Mouse (Mus musculus) embryonic facial prominence, embryonic 14.5 days (tissue): ENCODE data around the gene Trim14. TPM values are rescaled to one million over a fixed set of nuclear protein-coding genes. Genes with fewer than 3 reads are reported as not detected.

Source experiments
- ATAC-seq: fragments of 200-750 bp; cut with Nextera tagmentation; 2 replicates; pipeline ENCODE4 v1.8.0; 2017; ENCODE audit warnings: low read depth, moderate number of reproducible peaks, moderate TSS enrichment
- DNase-seq: peaks from one replicate; pipeline ENCODE4 v3.0.0-alpha.2; 2015; ENCODE audit warnings: low spot score
- H3K27ac ChIP-seq: fragments of 300-500 bp; sonication (generic); replicated peaks from 2 replicates; pipeline ENCODE4 v1.5.1; 2014; ENCODE audit warnings: low read depth, mild to moderate bottlenecking, low read length, moderate library complexity
- H3K27me3 ChIP-seq: fragments of 300-500 bp; sonication (generic); replicated peaks from 2 replicates; pipeline ENCODE4 v1.6.1; 2014; ENCODE audit warnings: low read length; ENCODE audit not compliant: control insufficient read depth, insufficient read depth
- H3K36me3 ChIP-seq: fragments of 300-500 bp; sonication (generic); 2 replicates; pipeline ENCODE4 v1.6.1; 2014; ENCODE audit warnings: low read length, mixed read lengths; ENCODE audit not compliant: control insufficient read depth, insufficient read depth
- H3K4me1 ChIP-seq: fragments of 300-500 bp; sonication (generic); 2 replicates; pipeline ENCODE4 v1.6.1; 2014; ENCODE audit warnings: antibody characterized with exemption, low read length; ENCODE audit not compliant: control insufficient read depth, insufficient read depth
- H3K4me2 ChIP-seq: fragments of 300-500 bp; sonication (generic); 2 replicates; pipeline ENCODE4 v1.6.1; 2014; ENCODE audit warnings: low read depth, mild to moderate bottlenecking, low read length, moderate library complexity, mixed read lengths
- H3K4me3 ChIP-seq: fragments of 300-500 bp; sonication (generic); 2 replicates; pipeline ENCODE4 v1.5.1; 2014; ENCODE audit warnings: low read depth, mild to moderate bottlenecking, low read length
- H3K9ac ChIP-seq: fragments of 300-500 bp; sonication (generic); 2 replicates; pipeline ENCODE4 v1.6.1; 2014; ENCODE audit warnings: low read depth, mild to moderate bottlenecking, low read length, moderate library complexity, mixed read lengths
- H3K9me3 ChIP-seq: fragments of 300-500 bp; sonication (generic); 2 replicates; pipeline ENCODE4 v1.6.1; 2016; ENCODE audit warnings: low read length; ENCODE audit not compliant: control insufficient read depth
- WGBS: fragments of 180-500 bp; shearing (Covaris S2); extraction: QIAGEN DNeasy Blood & Tissue Kit; methylation state at CpG from one replicate; pipeline ENCODE4 v1.1.7; 2014; 5-methylcytosine and 5-hydroxymethylcytosine counted together
- polyA plus RNA-seq: library from polyadenylated mRNA; unstranded; fragments of >200 nt; fragmentation: Nextera tagmentation; extraction: Ambion mirVana; gene quantifications from 2 replicates; pipeline ENCODE4 v1.2.1, GENCODE M21; 2014

Trim14 gene
- polyA plus RNA-seq, 1 experiment from 2014 or later = 2.9 TPM

- peak overlapping the region; percentile 61 for H3K4me2 ChIP-seq
- 7% methylated on average over 4 of the region's 7 CpGs for WGBS
Observed at GRCm38 (mm10) chr4:46527558-46527926, 8.4 kb downstream of the Trim14 start.

GRCm38 (mm10) chr4:46526798-46527557, 9.0 kb downstream of the Trim14 start:
- Histone ChIP-seq H3K9ac (peak overlapping the region; percentile 37; the same call in 1 of the 2 replicates), H3K4me1 (no peaks in the 10 kb centered on the region), H3K36me3 (no peaks in the 10 kb centered on the region), H3K4me3 (peak overlapping the region; percentile 25), H3K27ac (no peak overlapping the region), H3K4me2 (peak overlapping the region; percentile 61), H3K27me3 (no peaks in the 10 kb centered on the region), H3K9me3 (no peaks in the 10 kb centered on the region)
- DNase-seq (no peak), ATAC-seq (no peak)
- WGBS = 35% methylated on average over 17 of the region's 17 CpGs

More at GRCm38 (mm10) chr4:46527558-46527926, 8.4 kb downstream of the Trim14 start:
- ATAC-seq (0 out of 2 replicates have a peak, but pooled peaks have one; percentile 64), DNase-seq (no peak)
- Histone ChIP-seq H3K4me1 (no peaks in the 10 kb centered on the region), H3K36me3 (no peaks in the 10 kb centered on the region), H3K27ac (no peak overlapping the region), H3K9me3 (no peaks in the 10 kb centered on the region), H3K4me3 (peak overlapping the region; percentile 25), H3K27me3 (no peaks in the 10 kb centered on the region), H3K9ac (peak overlapping the region; percentile 37; the same call in 1 of the 2 replicates)

- Histone ChIP-seq H3K9me3 (no peaks in the 10 kb centered on the region), H3K9ac (no peak overlapping the region)
Observed at GRCm38 (mm10) chr4:46526226-46526625, 9.7 kb downstream of the Trim14 start.

GRCm38 (mm10) chr4:46523324-46523723, 12.6 kb downstream of the Trim14 start:
- WGBS = 82% methylated on average over 4 of the region's 4 CpGs

More at GRCm38 (mm10) chr4:46526226-46526625, 9.7 kb downstream of the Trim14 start:
- H3K27me3 ChIP-seq = no peaks in the 10 kb centered on the region
- no peak overlapping the region for H3K27ac ChIP-seq
- H3K4me1 ChIP-seq = no peaks in the 10 kb centered on the region
- ATAC-seq (no peak), DNase-seq (no peak)
- H3K4me3 ChIP-seq = no peak overlapping the region
- no peak overlapping the region for H3K4me2 ChIP-seq
- no peaks in the 10 kb centered on the region for H3K36me3 ChIP-seq
- 95% methylated on average over 3 of the region's 3 CpGs for WGBS

GRCm38 (mm10) chr4:46521457-46521856, 14.5 kb downstream of the Trim14 start:
- Histone ChIP-seq H3K27ac (no peak overlapping the region), H3K9me3 (no peaks in the 10 kb centered on the region), H3K27me3 (no peaks in the 10 kb centered on the region), H3K4me3 (no peak overlapping the region), H3K9ac (no peak overlapping the region), H3K36me3 (no peaks in the 10 kb centered on the region), H3K4me2 (no peak overlapping the region), H3K4me1 (no peaks in the 10 kb centered on the region)
- ATAC-seq = no peak
- DNase-seq = no peak
- 74% methylated on average over 10 of the region's 10 CpGs for WGBS

More at GRCm38 (mm10) chr4:46523324-46523723, 12.6 kb downstream of the Trim14 start:
- Histone ChIP-seq H3K36me3 (no peaks in the 10 kb centered on the region), H3K9ac (no peak overlapping the region), H3K27me3 (no peaks in the 10 kb centered on the region), H3K4me2 (no peak overlapping the region), H3K9me3 (no peaks in the 10 kb centered on the region), H3K4me1 (no peaks in the 10 kb centered on the region), H3K27ac (no peak overlapping the region), H3K4me3 (no peak overlapping the region)
- DNase-seq = peak; percentile 44
- peak; percentile 49 for ATAC-seq

GRCm38 (mm10) chr4:46520491-46520890, 15.4 kb downstream of the Trim14 start:
- no peaks in the 10 kb centered on the region for H3K4me1 ChIP-seq
- no peak overlapping the region for H3K4me2 ChIP-seq
- no peak for DNase-seq
- H3K9ac ChIP-seq = no peak overlapping the region
- ATAC-seq = no peak
- 70% methylated on average over 2 of the region's 2 CpGs for WGBS
- no peak overlapping the region for H3K27ac ChIP-seq
- no peaks in the 10 kb centered on the region for H3K9me3 ChIP-seq
- no peaks in the 10 kb centered on the region for H3K27me3 ChIP-seq
- no peaks in the 10 kb centered on the region for H3K36me3 ChIP-seq
- no peak overlapping the region for H3K4me3 ChIP-seq

GRCm38 (mm10) chr4:46507736-46508460, 28.0 kb downstream of the Trim14 start:
- H3K27ac ChIP-seq = no peak overlapping the region
- peak; percentile 83 for DNase-seq
- peaks cover 11% of the 10 kb centered on the region; the same call in 1 of the 2 replicates for H3K27me3 ChIP-seq
- peaks cover 18% of the 10 kb centered on the region for H3K36me3 ChIP-seq
- no peaks in the 10 kb centered on the region for H3K9me3 ChIP-seq
- H3K4me2 ChIP-seq = peak overlapping the region; percentile 94
- no peak overlapping the region for H3K9ac ChIP-seq
- ATAC-seq = peak; percentile 62
- peaks cover 3% of the 10 kb centered on the region; the same call in 1 of the 2 replicates for H3K4me1 ChIP-seq
- 10% methylated on average over 16 of the region's 16 CpGs for WGBS
- peak overlapping the region; percentile 68 for H3K4me3 ChIP-seq

GRCm38 (mm10) chr4:46506801-46507610, 28.9 kb downstream of the Trim14 start:
- WGBS = under 1% methylated on average over 52 of the region's 94 CpGs
- H3K4me1 ChIP-seq = peaks cover 3% of the 10 kb centered on the region; the same call in 1 of the 2 replicates
- H3K27me3 ChIP-seq = peaks cover 11% of the 10 kb centered on the region; the same call in 1 of the 2 replicates
- no peak overlapping the region; the same call in 1 of the 2 replicates for H3K27ac ChIP-seq
- peaks cover 27% of the 10 kb centered on the region for H3K36me3 ChIP-seq
- H3K4me2 ChIP-seq = peak overlapping the region; percentile 94
- no peaks in the 10 kb centered on the region for H3K9me3 ChIP-seq
- ATAC-seq (peak; percentile 95), DNase-seq (peak; percentile 97)
- peak overlapping the region; percentile 68 for H3K4me3 ChIP-seq
- H3K9ac ChIP-seq = peak overlapping the region; percentile 65
